Mouse (Mus musculus) thymus, adult 2 months (tissue): ENCODE measurements at regions not wholly inside any gene's neighbourhood (a gene's known extent, or its start where the extent isn't known, plus 50 kb on each side); places are given as distances from the start of the nearest gene placed in this dataset.

Experiments
- DNase-seq: peaks from one replicate; pipeline ENCODE4 v3.0.0; 2021
- H3K27ac ChIP-seq: fragments of 200-500 bp; 2 replicates; pipeline ENCODE4 v1.5.1; 2012; ENCODE audit warnings: low read length, control low read depth; ENCODE audit not compliant: control insufficient read depth, insufficient read depth
- H3K27me3 ChIP-seq: fragments of 200-500 bp; 2 replicates; pipeline ENCODE4 v1.6.1; 2012; ENCODE audit warnings: mild to moderate bottlenecking, low read length, moderate library complexity, mixed read lengths; ENCODE audit not compliant: control insufficient read depth, insufficient read depth
- H3K36me3 ChIP-seq: fragments of 200-500 bp; 2 replicates; pipeline ENCODE4 v1.6.1; 2012; ENCODE audit warnings: mild to moderate bottlenecking, low read length, moderate library complexity; ENCODE audit not compliant: control insufficient read depth, insufficient read depth
- H3K4me1 ChIP-seq: fragments of 200-500 bp; replicated peaks from 2 replicates; pipeline ENCODE4 v1.6.1; 2012; ENCODE audit warnings: low read length; ENCODE audit not compliant: control insufficient read depth, insufficient read depth
- H3K4me3 ChIP-seq: fragments of 200-500 bp; 2 replicates; pipeline ENCODE4 v1.5.1; 2012; ENCODE audit warnings: mild to moderate bottlenecking, low read length, control low read depth, moderate library complexity; ENCODE audit not compliant: control insufficient read depth, insufficient read depth
- CTCF ChIP-seq: fragments of 200-500 bp; IDR thresholded peaks from 2 replicates; pipeline ENCODE4 v1.5.1; 2012; ENCODE audit warnings: mild to moderate bottlenecking, control low read depth, low read length, moderate library complexity, borderline replicate concordance; ENCODE audit not compliant: control insufficient read depth, poor library complexity, insufficient read depth; ENCODE audit errors: extremely low read depth
- POLR2A ChIP-seq: fragments of 200-500 bp; IDR thresholded peaks from 2 replicates; pipeline ENCODE4 v1.6.1; 2012; ENCODE audit warnings: mild to moderate bottlenecking, low read length, control low read depth, moderate library complexity; ENCODE audit not compliant: control insufficient read depth, poor library complexity, insufficient read depth; ENCODE audit errors: extremely low read depth
- WGBS: fragments of 180-500 bp; shearing (Covaris S2); methylation state at CpG from one replicate; pipeline ENCODE4 v1.1.7; 2018; 5-methylcytosine and 5-hydroxymethylcytosine counted together

DNA sequence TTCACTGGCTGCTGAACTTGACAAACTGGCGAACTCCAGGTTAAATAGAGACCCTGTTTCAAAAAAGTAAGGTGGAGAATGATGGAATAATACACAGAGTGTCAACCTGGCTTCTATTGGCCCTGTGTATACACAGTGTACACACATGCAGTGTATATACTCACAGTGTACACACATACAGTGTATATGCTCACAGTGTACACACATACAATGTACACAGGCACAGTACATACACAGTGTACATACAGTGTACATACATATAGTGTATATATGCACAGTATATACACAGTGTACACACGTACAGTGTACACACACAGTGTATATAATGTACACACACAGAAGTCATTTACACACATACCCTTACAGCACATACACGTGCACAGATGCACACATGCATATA lies 52.4 kb upstream of the Aldh1b1 start:
- no peaks in the 10 kb centered on the region for H3K36me3 ChIP-seq
- DNase-seq, result no peak
- 98% methylated on average over 3 of the region's 3 CpGs for WGBS
- H3K27ac ChIP-seq, result no peak overlapping the region
- peaks cover 4% of the 10 kb centered on the region; the same call in 1 of the 2 replicates for H3K4me1 ChIP-seq
- no peak overlapping the region for H3K4me3 ChIP-seq
- TF ChIP-seq POLR2A (no peak), CTCF (no peak)
- H3K27me3 ChIP-seq, result no peaks in the 10 kb centered on the region

DNA sequence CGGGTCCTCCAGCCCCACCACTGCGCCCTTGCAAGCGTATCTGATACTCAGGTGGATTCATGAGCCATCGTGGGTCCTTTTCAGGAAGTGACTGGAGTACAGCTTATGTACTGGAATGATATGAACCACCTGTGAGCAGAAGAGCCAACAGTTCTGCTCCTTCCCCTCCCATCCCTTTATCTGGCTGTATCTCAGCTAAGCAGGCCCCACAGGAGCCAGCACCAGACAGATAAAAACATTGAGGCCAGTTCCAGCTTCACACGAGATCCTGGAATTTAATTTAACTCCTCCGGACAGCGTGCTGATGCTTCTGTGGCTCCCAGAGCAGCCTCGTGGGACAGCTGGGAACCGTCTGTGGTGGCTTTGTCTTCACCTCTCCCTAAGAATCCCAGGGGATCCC lies 53.1 kb upstream of the Aldh1b1 start:
- H3K36me3 ChIP-seq, result no peaks in the 10 kb centered on the region
- WGBS, result 81% methylated on average over 9 of the region's 9 CpGs

DNA sequence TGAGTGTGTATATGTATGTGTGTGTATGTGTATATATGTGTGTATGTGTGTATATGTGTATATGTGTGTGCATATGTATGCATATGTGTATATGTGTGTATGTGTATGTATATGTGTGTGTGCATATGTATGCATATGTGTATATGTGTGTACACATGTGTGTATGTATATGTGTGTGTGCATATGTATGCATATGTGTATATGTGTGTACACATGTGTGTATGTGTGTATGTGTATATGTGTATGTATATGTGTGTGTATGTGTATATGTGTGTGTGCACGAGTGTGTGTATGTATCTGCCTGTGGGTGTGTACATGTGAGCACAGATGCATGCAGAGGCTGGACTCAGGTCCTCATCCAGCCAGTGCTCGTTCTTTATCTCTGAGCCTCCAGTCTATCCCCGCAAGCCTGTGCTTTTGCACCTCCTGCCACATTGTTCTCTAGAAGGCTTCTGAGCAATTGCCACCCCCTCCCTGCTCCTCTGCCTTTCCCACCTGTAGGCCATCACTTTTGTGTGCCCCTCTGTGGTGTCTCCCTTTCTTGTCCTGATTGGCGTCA lies 53.9 kb upstream of the Aldh1b1 start:
- TF ChIP-seq CTCF (no peak), POLR2A (no peak)
- H3K27me3 ChIP-seq, result no peaks in the 10 kb centered on the region
- no peak for DNase-seq
- H3K36me3 ChIP-seq, result no peaks in the 10 kb centered on the region
- no peak overlapping the region for H3K4me3 ChIP-seq
- H3K4me1 ChIP-seq, result 0 out of 2 replicates have a peak, but pooled peaks cover 4% of the 10 kb centered on the region
- 97% methylated on average over 4 of the region's 4 CpGs for WGBS
- H3K27ac ChIP-seq, result no peak overlapping the region

More for the DNA sequence above, 53.1 kb upstream of the Aldh1b1 start:
- no peak for DNase-seq
- TF ChIP-seq CTCF (no peak), POLR2A (no peak)
- H3K27ac ChIP-seq, result no peak overlapping the region
- H3K4me3 ChIP-seq, result no peak overlapping the region
- 0 out of 2 replicates have a peak, but pooled peaks cover 4% of the 10 kb centered on the region for H3K4me1 ChIP-seq
- H3K27me3 ChIP-seq, result no peaks in the 10 kb centered on the region

DNA sequence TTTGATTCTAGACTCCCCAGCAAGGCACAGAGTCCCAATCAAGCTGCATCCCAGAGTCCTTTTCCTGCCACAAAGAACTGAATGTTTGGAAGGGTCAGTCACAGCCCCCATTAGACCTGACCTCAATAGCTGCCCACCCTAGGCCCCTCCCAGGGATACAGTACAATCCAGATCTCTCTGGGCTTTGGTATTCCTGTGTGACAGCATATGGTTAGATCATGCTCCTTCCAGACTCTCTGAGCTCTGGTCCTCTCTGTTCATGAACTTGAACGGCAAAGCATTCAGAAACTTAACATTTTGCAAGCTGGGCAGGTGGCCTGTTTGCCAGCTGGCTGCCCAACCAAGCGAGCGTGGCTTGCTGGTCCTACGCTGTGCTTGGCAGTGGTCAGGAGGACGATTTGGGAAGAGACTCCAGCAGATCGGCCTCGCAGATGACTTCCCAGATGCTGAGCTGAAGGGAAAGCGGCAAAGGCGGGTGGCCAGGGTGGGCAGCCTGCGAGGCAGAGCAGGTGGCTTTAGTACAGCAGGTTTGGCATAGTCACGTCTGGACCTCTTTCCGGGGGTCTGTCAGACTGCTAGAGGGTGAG lies 58.0 kb upstream of the Aldh1b1 start:
- no peak overlapping the region for H3K27ac ChIP-seq
- H3K4me1 ChIP-seq, result no peaks in the 10 kb centered on the region
- 93% methylated on average over 12 of the region's 12 CpGs for WGBS
- no peaks in the 10 kb centered on the region for H3K36me3 ChIP-seq
- H3K27me3 ChIP-seq, result no peaks in the 10 kb centered on the region
- no peak for DNase-seq
- H3K4me3 ChIP-seq, result no peak overlapping the region
- no peak for TF ChIP-seq POLR2A
- TF ChIP-seq CTCF, result no peak

DNA sequence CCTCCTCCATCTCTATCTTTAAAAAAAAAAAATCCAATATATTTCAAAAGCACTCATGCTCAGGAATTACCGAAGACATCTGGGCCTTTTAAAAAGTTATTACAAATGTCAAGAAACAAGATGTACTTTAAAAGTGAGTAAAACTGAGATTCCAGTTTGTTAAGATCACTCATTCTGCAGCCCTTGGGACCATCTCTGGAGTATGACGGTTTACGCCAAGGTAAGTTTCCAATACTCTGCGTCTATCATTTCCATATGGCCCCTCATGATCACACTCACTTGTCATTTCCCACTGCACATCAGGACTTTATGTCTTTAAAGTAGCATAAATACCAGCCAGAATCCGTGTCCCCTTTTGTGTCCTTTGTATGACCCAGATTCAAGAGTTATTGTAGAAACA lies 58.5 kb upstream of the Aldh1b1 start:
- no peak for TF ChIP-seq POLR2A
- TF ChIP-seq CTCF, result no peak
- H3K4me3 ChIP-seq, result no peak overlapping the region
- 95% methylated on average over 5 of the region's 5 CpGs for WGBS
- H3K36me3 ChIP-seq, result no peaks in the 10 kb centered on the region
- no peak overlapping the region for H3K27ac ChIP-seq
- DNase-seq, result no peak
- no peaks in the 10 kb centered on the region for H3K27me3 ChIP-seq
- H3K4me1 ChIP-seq, result no peaks in the 10 kb centered on the region

DNA sequence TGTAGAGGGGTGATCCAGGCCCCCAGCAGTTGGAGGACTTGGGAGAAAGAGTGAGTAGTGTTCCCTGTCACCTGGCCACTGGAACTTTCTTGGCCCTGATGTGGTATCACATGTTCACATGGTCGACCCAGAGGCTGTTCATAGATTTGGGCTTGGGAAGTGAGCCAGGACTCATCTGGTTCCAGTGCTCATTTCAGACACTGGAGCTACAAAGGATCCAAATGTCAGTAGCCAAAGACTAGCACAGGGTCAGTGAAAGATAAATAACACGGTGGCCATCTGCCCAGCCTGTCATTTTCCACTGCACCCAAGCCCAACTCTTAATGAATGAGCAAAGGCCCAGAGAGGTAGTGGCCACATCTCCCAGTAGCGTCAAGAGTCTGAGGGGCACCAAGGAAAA lies 59.1 kb upstream of the Aldh1b1 start:
- no peak for DNase-seq
- H3K4me3 ChIP-seq, result no peak overlapping the region
- H3K36me3 ChIP-seq, result no peaks in the 10 kb centered on the region
- H3K27me3 ChIP-seq, result no peaks in the 10 kb centered on the region
- TF ChIP-seq CTCF, result no peak
- no peak for TF ChIP-seq POLR2A
- no peaks in the 10 kb centered on the region for H3K4me1 ChIP-seq
- no peak overlapping the region for H3K27ac ChIP-seq
- WGBS, result 94% methylated on average over 3 of the region's 3 CpGs

DNA sequence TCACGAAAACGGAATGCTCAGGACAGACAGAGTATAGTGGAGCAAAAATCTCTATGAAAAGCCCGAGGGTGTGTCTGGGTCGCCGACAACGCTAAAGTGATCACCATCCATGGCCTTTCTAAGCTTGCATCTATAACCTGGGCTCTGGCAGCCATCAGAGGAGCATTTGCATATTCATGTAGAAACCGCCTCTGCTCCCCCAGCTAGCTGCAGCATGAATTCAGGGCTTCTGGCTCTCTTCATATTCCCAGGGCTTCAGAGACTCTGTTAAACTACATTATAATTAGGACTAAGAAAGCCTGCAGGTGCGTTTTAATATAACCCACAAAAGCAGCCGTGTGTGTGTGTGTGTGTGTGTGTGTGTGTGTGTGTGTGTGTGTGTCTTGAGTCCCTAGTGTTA lies 59.7 kb upstream of the Aldh1b1 start:
- Histone ChIP-seq H3K36me3 (no peaks in the 10 kb centered on the region), H3K27me3 (no peaks in the 10 kb centered on the region), H3K4me3 (no peak overlapping the region), H3K4me1 (no peaks in the 10 kb centered on the region), H3K27ac (no peak overlapping the region)
- TF ChIP-seq POLR2A (no peak), CTCF (no peak)
- DNase-seq, result no peak
- 75% methylated on average over 9 of the region's 9 CpGs for WGBS
